Mouse (Mus musculus): ENCODE data around the gene Micu1.

Micu1 gene

GRCm38 (mm10) chr10:59724634-59725033 is 22.4 kb downstream of the Micu1 start:
- DNase-seq = no peak

DNA sequence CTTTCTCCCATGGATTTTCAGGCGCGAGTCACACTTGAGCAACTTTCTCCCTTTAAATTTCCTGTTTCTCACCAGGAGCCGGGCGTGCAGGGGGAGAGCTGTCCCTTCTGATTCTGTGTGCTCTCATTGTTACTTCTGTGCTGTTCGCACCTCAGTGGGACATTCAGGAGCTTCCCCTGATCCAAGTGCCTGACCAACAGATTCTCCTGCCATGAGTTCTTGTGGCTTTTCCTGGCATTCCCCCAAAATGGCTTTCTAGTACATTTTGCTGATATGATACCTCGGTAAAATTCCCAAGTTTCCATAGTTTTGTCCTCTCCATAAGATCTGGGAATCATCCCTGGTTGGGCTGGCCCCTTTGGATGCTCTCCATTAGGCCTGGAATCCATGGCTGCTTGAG is 25.0 kb downstream of the Micu1 start:
- no peak for DNase-seq

- DNase-seq = no peak
Observed at GRCm38 (mm10) chr10:59729261-59729660, 27.0 kb downstream of the Micu1 start.

DNA sequence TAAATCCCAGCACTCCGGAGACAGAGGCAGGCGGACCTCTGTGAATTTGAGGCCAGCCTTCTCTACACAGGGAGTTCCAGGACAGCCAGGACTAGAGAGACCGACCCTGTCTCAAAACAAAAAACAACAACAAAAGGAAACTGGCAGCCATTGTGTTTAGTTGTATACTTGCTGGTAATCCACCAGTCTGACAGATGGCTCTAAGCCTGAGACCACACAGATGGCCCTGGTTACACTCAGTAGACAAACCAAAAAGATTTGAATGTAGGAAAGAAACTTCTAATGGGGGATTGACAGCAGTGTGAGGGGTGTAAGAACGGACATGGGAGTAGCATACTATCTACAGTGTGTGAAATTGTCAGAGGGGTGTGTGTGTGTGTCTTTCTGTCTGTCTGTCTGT is 27.6 kb downstream of the Micu1 start:
- DNase-seq = peak; percentile 12

DNA sequence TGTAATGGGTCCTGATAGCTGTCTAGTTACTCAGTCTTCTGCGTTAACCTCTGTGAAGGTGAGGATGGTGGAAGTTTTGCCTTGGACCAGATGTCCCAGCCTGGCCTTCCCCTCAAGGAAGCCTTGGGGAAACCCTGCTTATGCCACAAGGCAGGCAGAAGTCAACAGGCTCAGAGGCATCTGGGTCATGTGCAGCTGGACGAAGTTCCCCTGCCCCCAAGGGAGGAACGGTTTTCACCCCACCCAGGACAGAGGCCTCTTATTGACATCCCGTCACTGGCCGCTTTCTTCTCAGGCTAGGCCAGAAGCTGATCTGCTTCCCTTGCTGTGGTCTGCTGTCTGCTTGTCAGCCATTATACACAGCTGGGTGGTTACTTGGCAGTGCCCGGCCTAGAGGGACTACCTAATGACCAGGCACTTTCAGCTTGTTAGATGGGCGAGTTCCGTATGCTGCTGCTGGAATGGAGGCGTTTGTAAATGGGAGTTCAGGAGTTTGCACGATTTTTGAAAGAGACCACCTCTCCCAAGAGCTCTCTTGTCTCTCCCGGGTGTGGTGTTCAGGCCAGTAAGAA is 33.8 kb downstream of the Micu1 start:
- DNase-seq = no peak

GRCm38 (mm10) chr10:59741448-59741847 is 39.2 kb downstream of the Micu1 start:
- no peak for DNase-seq

- no peak for DNase-seq
Observed at GRCm38 (mm10) chr10:59743397-59743796, 41.1 kb downstream of the Micu1 start.

DNA sequence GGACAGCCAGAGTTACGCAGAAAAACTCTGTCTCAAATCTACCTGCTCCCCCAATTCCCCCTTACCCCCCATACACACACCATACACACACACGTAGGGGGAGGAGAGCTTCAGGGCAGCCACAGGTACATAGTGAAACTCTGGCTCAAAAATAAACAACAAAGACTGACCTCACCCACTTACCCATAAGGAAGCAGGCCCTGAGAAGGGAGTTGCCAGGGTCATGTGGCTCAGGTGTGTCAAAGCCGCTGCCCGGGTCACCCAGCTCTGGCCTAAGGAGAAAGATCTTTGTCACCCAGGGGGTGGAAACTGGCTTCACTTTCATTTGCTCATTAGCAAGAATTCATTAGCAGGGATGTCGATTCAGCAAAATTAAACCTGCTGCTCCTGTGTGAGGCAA is 41.7 kb downstream of the Micu1 start:
- DNase-seq = no peak

- DNase-seq = no peak
Observed at GRCm38 (mm10) chr10:59747334-59747733, 45.1 kb downstream of the Micu1 start.

DNA sequence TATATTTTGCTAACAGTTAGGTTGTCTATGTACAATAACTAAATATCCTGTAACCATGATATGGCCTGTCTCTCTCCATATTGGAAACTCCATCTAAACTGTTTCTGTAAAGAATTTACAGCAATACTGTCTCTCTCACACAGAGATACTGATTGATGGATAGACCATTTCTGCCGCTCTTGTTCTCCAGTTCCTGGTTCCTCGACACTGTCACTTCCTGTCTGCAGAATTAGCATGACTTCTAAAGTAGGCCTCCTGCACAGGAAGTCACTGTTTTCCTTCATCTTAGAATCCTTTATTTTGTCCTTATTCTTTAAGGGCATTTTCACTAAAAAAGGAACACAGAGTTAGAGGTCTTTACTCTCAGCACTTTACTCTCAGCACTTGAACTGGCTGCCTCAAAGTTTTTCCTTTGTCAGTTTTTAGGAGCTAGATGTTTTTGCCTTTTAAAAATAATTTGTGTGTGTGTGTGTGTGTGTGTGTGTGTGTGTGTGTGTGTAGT is 46.5 kb downstream of the Micu1 start:
- no peak for DNase-seq

GRCm38 (mm10) chr10:59753538-59754069 is 51.3 kb downstream of the Micu1 start:
- no peak for DNase-seq

- no peak for DNase-seq
Observed at GRCm38 (mm10) chr10:59754104-59754503, 51.8 kb downstream of the Micu1 start.

DNA sequence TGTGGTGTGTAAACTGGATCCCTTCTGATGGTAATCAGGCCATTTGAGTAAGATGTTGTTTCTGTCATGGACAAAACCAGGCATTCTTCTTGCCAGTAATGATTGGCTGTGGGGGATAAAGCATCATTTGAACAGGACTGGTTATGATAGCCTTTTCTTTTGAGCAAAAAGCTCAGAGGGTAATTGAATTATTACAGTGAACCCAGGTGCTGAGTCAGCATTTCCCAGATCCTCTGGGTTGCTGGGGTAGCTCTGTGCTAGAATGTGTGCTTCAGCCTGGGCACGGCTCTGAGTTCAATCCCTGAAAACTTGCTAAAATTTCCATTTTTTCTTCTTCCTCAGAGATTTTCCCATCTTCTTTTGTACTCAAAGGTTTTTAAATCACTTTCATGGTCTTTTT is 52.6 kb downstream of the Micu1 start:
- no peak for DNase-seq

DNA sequence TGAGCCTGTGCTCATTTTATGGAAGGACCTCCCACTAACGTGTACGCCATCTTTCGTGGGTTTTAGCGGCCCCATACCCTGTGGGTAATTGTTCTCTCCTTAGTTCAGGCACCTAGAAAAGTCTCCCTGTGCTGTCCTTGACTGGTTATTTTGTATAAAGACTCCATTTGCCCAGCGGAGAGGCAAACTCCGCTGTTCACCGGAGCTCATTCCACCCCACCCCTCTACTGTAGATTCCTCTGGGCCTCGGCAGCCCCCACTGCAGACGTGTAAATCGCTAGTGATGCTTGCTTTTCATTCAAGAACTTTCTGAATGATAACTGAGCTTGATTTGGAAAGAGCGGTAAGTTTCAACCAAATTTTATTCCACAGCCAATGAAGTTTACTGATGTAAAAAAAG is 53.4 kb downstream of the Micu1 start:
- no peak for DNase-seq

GRCm38 (mm10) chr10:59756090-59756489 is 53.8 kb downstream of the Micu1 start:
- no peak for DNase-seq

- no peak for DNase-seq
Observed at GRCm38 (mm10) chr10:59756570-59756969, 54.3 kb downstream of the Micu1 start.

- DNase-seq = no peak
Observed at GRCm38 (mm10) chr10:59764781-59765180, 62.5 kb downstream of the Micu1 start.

GRCm38 (mm10) chr10:59768369-59769079 is 66.2 kb downstream of the Micu1 start:
- DNase-seq = no peak

GRCm38 (mm10) chr10:59771375-59772048 is 69.2 kb downstream of the Micu1 start:
- DNase-seq = no peak

- no peak for DNase-seq
Observed at GRCm38 (mm10) chr10:59772049-59772397, 69.7 kb downstream of the Micu1 start.

DNA sequence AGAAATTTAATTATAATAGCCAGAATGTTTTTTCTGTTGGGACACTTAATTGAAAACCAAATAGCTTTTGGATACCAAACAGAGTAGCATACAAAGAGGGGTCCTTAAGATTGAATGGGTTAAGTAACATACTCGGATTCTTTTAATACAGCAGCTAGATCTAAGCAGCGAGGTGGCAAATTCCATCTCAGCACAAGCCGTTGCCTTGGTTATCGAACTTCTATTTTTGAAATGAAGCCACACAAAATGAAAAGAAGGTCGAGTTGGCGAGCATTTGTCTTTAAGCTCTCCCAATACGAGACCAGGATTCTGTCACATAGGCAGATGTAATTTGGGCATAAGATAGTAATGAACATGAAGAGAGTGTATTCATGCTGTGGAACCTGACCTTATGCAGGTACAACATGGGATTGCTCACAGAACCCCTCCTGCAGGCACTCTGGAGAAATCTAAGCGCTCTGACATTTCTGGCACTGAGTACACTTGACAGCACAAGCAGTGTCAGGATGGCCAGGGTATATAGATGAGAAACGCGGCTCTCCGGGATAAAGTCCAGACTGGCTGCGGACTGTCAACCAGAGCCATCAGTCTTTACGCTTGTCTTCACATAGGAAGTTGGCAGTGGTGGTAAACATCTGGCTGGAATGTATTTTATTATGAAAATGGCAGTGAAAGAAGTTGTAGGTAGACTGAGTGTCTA is 71.3 kb downstream of the Micu1 start:
- no peak for DNase-seq

DNA sequence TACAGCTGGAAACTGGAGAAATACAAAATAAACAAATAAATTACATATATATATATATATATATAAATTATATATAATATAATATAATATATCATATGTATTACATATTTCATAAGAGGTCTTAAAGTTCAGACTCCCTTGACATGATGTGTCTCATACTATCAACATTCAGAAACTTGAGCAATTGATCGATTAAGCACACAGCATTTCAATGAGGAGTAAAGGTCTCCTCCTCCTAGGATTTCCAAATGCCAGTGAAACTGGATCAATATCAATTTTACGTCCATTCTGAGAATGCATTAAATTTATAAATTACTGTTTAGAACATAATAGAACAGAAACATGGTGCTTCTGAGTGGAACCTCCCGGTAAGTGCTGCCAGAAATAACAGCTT is 71.9 kb downstream of the Micu1 start:
- no peak for DNase-seq

DNA sequence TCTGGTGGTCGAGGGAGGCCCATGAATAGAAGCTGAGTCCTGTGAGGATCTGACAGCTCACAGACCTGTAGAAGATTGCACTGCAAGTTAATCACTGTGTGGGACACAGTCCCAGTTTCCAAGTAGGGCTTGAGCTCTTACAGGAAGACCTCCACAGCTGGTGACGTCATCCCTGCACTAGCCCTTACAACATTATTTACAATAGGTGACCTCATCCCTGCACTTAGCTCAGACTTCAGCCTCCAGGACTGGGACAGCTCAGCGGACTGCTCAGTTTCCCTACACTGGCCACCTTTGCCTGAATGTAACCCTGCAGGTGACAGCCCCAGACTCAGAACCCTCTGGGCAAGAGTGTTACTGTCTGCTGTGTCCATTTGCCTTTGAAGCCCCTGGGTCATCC is 75.0 kb downstream of the Micu1 start:
- DNase-seq = no peak

Data from cerebellum, adult 11 months (tissue).